Mouse (Mus musculus) heart, embryonic 11.5 days (tissue): ENCODE data around the gene Lcp1. TPM values are rescaled to one million over a fixed set of nuclear protein-coding genes. Genes with fewer than 3 reads are reported as not detected.

ENCODE experiments used
- ATAC-seq: fragments of 200-750 bp; cut with Nextera tagmentation; replicated peaks from 2 replicates; pipeline ENCODE4 v1.8.0; 2017; ENCODE audit warnings: moderate library complexity; ENCODE audit not compliant: insufficient number of reproducible peaks, low FRiP score, low TSS enrichment
- H3K27ac ChIP-seq: fragments of 300-500 bp; sonication (generic); 2 replicates; pipeline ENCODE4 v1.5.1; 2014; ENCODE audit warnings: mild to moderate bottlenecking, low read depth, low read length
- H3K27me3 ChIP-seq: fragments of 300-500 bp; sonication (generic); 2 replicates; pipeline ENCODE4 v1.6.1; 2014; ENCODE audit warnings: mild to moderate bottlenecking, low read length, mixed read lengths; ENCODE audit not compliant: control insufficient read depth, insufficient read depth
- H3K36me3 ChIP-seq: fragments of 300-500 bp; sonication (generic); 2 replicates; pipeline ENCODE4 v1.6.1; 2014; ENCODE audit warnings: mild to moderate bottlenecking, low read length, moderate library complexity, mixed read lengths; ENCODE audit not compliant: control insufficient read depth, insufficient read depth
- H3K4me1 ChIP-seq: fragments of 300-500 bp; sonication (generic); 2 replicates; pipeline ENCODE4 v1.6.1; 2014; ENCODE audit warnings: low read length; ENCODE audit not compliant: control insufficient read depth, insufficient read depth
- H3K4me2 ChIP-seq: fragments of 300-500 bp; sonication (generic); 2 replicates; pipeline ENCODE4 v1.6.1; 2014; ENCODE audit warnings: mild to moderate bottlenecking, moderate library complexity
- H3K4me3 ChIP-seq: fragments of 300-500 bp; sonication (generic); 2 replicates; pipeline ENCODE4 v1.5.1; 2014; ENCODE audit warnings: low read depth, low read length
- H3K9ac ChIP-seq: fragments of 300-500 bp; sonication (generic); 2 replicates; pipeline ENCODE4 v1.6.1; 2014; ENCODE audit warnings: mild to moderate bottlenecking, low read depth, low read length, moderate library complexity
- H3K9me3 ChIP-seq: fragments of 300-500 bp; sonication (generic); replicated peaks from 2 replicates; pipeline ENCODE4 v1.6.1; 2016; ENCODE audit warnings: low read length; ENCODE audit not compliant: control insufficient read depth
- WGBS: fragments of 180-500 bp; shearing (Covaris S2); extraction: QIAGEN DNeasy Blood & Tissue Kit; methylation state at CpG from one replicate; pipeline ENCODE4 v1.1.7; 2014; ENCODE audit not compliant: insufficient replicate concordance; 5-methylcytosine and 5-hydroxymethylcytosine counted together
- polyA plus RNA-seq: library from polyadenylated mRNA; unstranded; fragments of >200 nt; fragmentation: Nextera tagmentation; extraction: Ambion mirVana; gene quantifications from 2 replicates; pipeline ENCODE4 v1.2.1, GENCODE M21; 2014

The Lcp1 gene
- polyA plus RNA-seq, 1 experiment from 2014 or later, result 33.0 TPM

DNA sequence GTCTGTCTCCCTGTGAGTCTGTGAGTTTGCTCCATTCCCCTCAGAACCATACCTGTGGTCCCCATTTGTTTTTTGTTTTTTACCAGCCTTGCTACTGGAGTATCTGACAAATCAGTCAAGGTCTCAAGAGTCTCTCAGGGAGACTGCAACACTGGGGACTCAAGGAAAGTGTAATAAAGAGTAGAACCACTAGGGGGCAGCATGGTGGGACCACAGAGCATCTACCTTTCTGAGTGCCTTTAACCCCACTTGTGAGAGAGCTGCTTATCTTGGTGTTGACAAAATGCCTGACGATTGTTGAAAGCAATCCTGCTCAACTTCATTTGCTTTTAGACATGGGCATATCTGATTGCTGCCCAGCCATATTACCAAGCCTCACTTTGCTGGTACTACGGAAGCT, 98.9 kb downstream of the Lcp1 start:
- Histone ChIP-seq H3K4me3 (no peak overlapping the region), H3K9ac (no peak overlapping the region), H3K9me3 (no peaks in the 10 kb centered on the region), H3K27me3 (no peaks in the 10 kb centered on the region), H3K36me3 (no peaks in the 10 kb centered on the region; the same call in 1 of the 2 replicates), H3K4me2 (no peak overlapping the region), H3K4me1 (no peaks in the 10 kb centered on the region), H3K27ac (no peak overlapping the region)
- no peak for ATAC-seq
- WGBS, result 31% methylated on average over 2 of the region's 2 CpGs

- H3K4me3 ChIP-seq, result no peak overlapping the region
- no peak overlapping the region for H3K27ac ChIP-seq
- 75% methylated on average over 5 of the region's 5 CpGs for WGBS
- no peaks in the 10 kb centered on the region for H3K27me3 ChIP-seq
- H3K4me1 ChIP-seq, result no peaks in the 10 kb centered on the region
- H3K36me3 ChIP-seq, result no peaks in the 10 kb centered on the region
- H3K4me2 ChIP-seq, result no peak overlapping the region
- no peaks in the 10 kb centered on the region for H3K9me3 ChIP-seq
- no peak for ATAC-seq
- H3K9ac ChIP-seq, result no peak overlapping the region
These were observed 102.2 kb downstream of the Lcp1 start for GRCm38 (mm10) chr14:75233070-75233469.

DNA sequence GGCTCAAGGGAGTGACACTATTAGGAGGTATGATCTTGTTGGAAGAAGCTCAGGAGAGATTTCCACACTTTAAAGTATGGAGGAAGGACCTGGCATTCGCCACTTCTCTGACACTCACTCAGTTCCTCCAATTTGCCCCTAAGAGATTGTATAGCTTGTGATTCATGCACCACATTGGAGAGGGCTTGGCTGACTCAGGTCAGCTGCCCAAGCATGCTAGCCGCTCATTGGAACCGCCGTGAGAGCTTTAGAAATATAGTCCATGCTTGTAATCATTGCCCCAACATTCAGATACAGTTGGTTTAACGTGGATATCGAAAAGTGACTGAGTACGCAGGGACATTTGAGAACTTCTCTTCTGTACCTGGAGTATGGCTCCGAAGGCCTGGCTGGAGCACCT, 104.7 kb downstream of the Lcp1 start:
- Histone ChIP-seq H3K27me3 (no peaks in the 10 kb centered on the region), H3K4me1 (no peaks in the 10 kb centered on the region), H3K36me3 (no peaks in the 10 kb centered on the region), H3K9me3 (no peaks in the 10 kb centered on the region), H3K27ac (no peak overlapping the region), H3K4me3 (no peak overlapping the region), H3K9ac (no peak overlapping the region), H3K4me2 (no peak overlapping the region)
- 80% methylated on average over 8 of the region's 8 CpGs for WGBS
- no peak for ATAC-seq

GRCm38 (mm10) chr14:75235955-75236635, 105.2 kb downstream of the Lcp1 start:
- no peak for ATAC-seq
- H3K4me3 ChIP-seq, result no peak overlapping the region
- no peaks in the 10 kb centered on the region for H3K9me3 ChIP-seq
- H3K9ac ChIP-seq, result no peak overlapping the region
- no peaks in the 10 kb centered on the region for H3K36me3 ChIP-seq
- H3K27me3 ChIP-seq, result no peaks in the 10 kb centered on the region
- H3K4me1 ChIP-seq, result no peaks in the 10 kb centered on the region
- H3K27ac ChIP-seq, result no peak overlapping the region
- WGBS, result 69% methylated on average over 9 of the region's 9 CpGs
- no peak overlapping the region for H3K4me2 ChIP-seq

DNA sequence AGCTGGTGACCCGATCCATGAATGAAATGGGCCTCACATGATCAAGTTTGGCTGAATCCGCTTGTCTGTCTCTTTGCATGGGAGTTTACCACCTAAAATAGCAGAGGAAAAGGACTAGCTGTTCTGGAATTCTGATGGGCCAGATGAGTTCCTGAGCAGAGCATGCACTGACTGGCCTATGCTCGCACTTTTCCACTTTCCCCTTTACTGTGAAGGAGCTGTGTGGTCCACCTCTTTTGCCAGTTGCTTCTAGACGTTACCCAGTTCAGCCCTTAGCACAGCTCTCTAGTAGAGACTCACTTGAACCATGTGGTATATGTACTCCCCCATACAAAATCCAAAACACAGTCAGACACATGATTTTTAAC, 105.7 kb downstream of the Lcp1 start:
- H3K27me3 ChIP-seq, result no peaks in the 10 kb centered on the region
- H3K27ac ChIP-seq, result no peak overlapping the region
- no peaks in the 10 kb centered on the region for H3K36me3 ChIP-seq
- no peaks in the 10 kb centered on the region for H3K9me3 ChIP-seq
- no peak overlapping the region for H3K9ac ChIP-seq
- no peak overlapping the region for H3K4me3 ChIP-seq
- WGBS, result 77% methylated on average over 4 of the region's 4 CpGs
- H3K4me1 ChIP-seq, result no peaks in the 10 kb centered on the region
- no peak for ATAC-seq
- no peak overlapping the region for H3K4me2 ChIP-seq

GRCm38 (mm10) chr14:75237096-75237495, 106.2 kb downstream of the Lcp1 start:
- H3K9ac ChIP-seq, result no peak overlapping the region
- H3K4me1 ChIP-seq, result no peaks in the 10 kb centered on the region
- no peak for ATAC-seq
- no peaks in the 10 kb centered on the region for H3K9me3 ChIP-seq
- no peak overlapping the region for H3K27ac ChIP-seq
- H3K27me3 ChIP-seq, result no peaks in the 10 kb centered on the region
- H3K4me2 ChIP-seq, result no peak overlapping the region
- WGBS, result 78% methylated on average over 8 of the region's 8 CpGs
- H3K4me3 ChIP-seq, result no peak overlapping the region
- H3K36me3 ChIP-seq, result no peaks in the 10 kb centered on the region

- WGBS, result 71% methylated on average over 6 of the region's 6 CpGs
- H3K4me3 ChIP-seq, result no peak overlapping the region
- no peak for ATAC-seq
These were observed 107.3 kb downstream of the Lcp1 start for GRCm38 (mm10) chr14:75238054-75238692.

GRCm38 (mm10) chr14:75242087-75242486, 111.2 kb downstream of the Lcp1 start, which contains the start of gene Cpb2:
Cpb2 (plus strand) TSS chr14:75242287.
- Histone ChIP-seq H3K4me3 (no peak within 1 kb of the TSS), H3K27me3 (no peaks in the 10 kb centered on the region), H3K4me1 (no peaks in the 10 kb centered on the region), H3K9ac (no peak within 1 kb of the TSS), H3K36me3 (no peaks in the 10 kb centered on the region), H3K4me2 (no peak within 1 kb of the TSS), H3K27ac (no peak within 1 kb of the TSS), H3K9me3 (no peaks in the 10 kb centered on the region)
- 81% methylated on average over 5 of the region's 5 CpGs for WGBS
- ATAC-seq, result no peak

More at GRCm38 (mm10) chr14:75238054-75238692, 107.3 kb downstream of the Lcp1 start:
- Histone ChIP-seq H3K9ac (no peak overlapping the region), H3K36me3 (no peaks in the 10 kb centered on the region), H3K27me3 (no peaks in the 10 kb centered on the region), H3K4me1 (no peaks in the 10 kb centered on the region), H3K9me3 (no peaks in the 10 kb centered on the region), H3K4me2 (no peak overlapping the region), H3K27ac (no peak overlapping the region)
